Mouse (Mus musculus): ENCODE data around the gene 9530003J23Rik. TPM values are rescaled to one million over a fixed set of nuclear protein-coding genes. Genes with fewer than 3 reads are reported as not detected.
"Not testable (repeated sequence)": the region's sequence is repeated elsewhere in the genome, so short reads cannot be mapped to it uniquely, and the experiment has no call there.

Gene 9530003J23Rik
- polyA plus RNA-seq (2015; fragmentation: Nextera tagmentation; extraction: Ambion mirVana), result not detected in 2 replicates

DNA sequence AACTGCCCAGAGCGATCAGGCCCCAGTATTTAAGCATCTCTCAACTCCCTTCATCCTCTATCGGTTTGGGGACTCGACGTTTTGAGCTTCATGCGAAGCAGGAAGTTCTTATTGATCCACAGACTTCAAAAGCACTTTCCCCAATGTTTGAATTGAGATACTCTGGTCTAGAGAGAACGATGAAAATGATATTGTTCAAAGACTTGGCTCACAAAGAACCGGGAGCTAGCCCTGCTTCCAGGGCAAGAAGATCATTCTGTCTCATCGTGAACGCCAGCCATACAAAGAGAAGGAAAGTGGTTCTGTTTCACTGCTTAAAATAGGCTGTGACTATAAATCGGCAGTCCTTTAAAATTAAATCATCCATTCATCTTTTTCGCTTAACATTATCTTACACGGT is at the start of gene 9530003J23Rik:
Gene 9530003J23Rik, minus strand, starts transcription at position 101 of the 400 bp plus-strand sequence.
- Histone ChIP-seq H3K27ac (ENCODE audit: low read length) (no peak within 1 kb of the TSS), H3K4me3 (ENCODE audit: low read depth, low read length) (no peak within 1 kb of the TSS), H3K4me2 (ENCODE audit: low read depth, low read length) (no peak within 1 kb of the TSS), H3K27me3 (ENCODE audit: control insufficient read depth, insufficient read depth, low read depth, low read length) (no peaks in the 10 kb centered on the region), H3K4me1 (ENCODE audit: control insufficient read depth, low read depth, low read length) (no peaks in the 10 kb centered on the region), H3K9me3 (replicated peaks; ENCODE audit: control insufficient read depth, low read length) (no peaks in the 10 kb centered on the region), H3K9ac (ENCODE audit: low read depth, low read length) (no peak within 1 kb of the TSS), H3K36me3 (ENCODE audit: control insufficient read depth, insufficient read depth) (no peaks in the 10 kb centered on the region)
- ATAC-seq (ENCODE audit: low read depth), result no peak
- 60% methylated on average over 12 of the region's 12 CpGs for WGBS (ENCODE audit: insufficient replicate concordance)

DNA sequence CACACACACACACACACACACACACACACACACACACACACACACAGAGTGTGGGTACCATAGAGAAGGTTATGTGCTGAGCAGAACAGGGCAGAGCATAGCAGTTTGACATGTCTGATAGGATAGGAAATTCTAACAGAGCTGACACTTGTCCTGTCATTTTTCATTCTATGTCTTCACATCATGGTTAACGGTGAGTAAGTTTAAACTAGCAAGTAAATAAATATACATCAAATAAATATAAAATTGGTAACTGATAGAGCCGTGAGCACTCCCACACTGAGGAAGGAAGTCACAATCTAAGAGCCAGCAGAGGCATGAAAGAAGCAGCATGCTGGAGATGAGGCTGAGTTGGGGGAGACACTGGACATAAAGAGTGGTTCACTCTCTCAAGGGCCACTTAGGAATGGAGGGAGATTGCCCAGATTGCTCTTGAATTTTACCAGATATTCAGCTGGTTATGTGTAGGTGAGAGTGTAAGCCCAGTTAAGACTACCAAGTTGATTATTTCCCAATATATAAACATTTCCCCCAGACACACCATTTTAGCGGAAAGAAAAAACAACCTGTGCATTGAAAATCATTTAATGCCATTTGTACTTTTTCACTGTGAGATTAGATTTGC is 48.8 kb upstream of the 9530003J23Rik start:
- no peak overlapping the region for H3K27ac ChIP-seq (ENCODE audit: low read length)
- 53% methylated on average over 3 of the region's 3 CpGs for WGBS (ENCODE audit: insufficient replicate concordance)
- no peaks in the 10 kb centered on the region for H3K4me1 ChIP-seq (ENCODE audit: control insufficient read depth, low read depth, low read length)
- no peak overlapping the region for H3K9ac ChIP-seq (ENCODE audit: low read depth, low read length)
- no peaks in the 10 kb centered on the region for H3K9me3 ChIP-seq (replicated peaks; ENCODE audit: control insufficient read depth, low read length)
- no peak for ATAC-seq (ENCODE audit: low read depth)
- no peaks in the 10 kb centered on the region for H3K36me3 ChIP-seq (ENCODE audit: control insufficient read depth, insufficient read depth)
- no peaks in the 10 kb centered on the region for H3K27me3 ChIP-seq (ENCODE audit: control insufficient read depth, insufficient read depth, low read depth, low read length)
- H3K4me2 ChIP-seq (ENCODE audit: low read depth, low read length), result no peak overlapping the region
- H3K4me3 ChIP-seq (ENCODE audit: low read depth, low read length), result no peak overlapping the region

DNA sequence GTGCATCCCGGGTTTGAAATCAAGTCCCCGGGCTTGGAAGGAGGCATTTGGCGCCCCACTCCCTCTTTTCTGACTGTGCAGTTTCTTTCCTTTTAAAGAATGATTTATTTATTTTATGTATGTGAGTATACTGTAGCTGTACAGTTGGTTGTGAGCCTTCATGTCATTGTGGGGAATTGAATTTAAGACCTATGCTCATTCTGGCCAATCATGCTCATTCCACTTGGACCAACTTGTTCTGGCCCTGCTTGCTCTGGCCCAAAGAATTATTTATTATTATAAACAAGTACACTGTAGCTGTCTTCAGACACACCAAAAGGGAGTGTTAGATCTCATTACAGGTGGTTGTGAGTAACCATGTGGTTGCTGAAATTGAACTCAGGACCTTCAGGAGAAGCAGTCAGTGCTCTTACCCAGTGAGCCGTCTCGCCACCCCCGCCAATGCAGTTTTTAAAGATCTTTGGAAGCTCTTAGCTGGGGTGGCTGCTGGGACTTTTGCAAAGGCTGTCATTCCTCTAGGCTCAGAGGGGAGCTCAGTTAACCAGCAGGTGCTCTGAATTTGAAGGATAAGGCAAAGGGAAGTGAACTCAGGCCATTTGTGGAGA is 48.0 kb upstream of the 9530003J23Rik start:
- 68% methylated on average over 6 of the region's 6 CpGs for WGBS (ENCODE audit: insufficient replicate concordance)
- no peak for ATAC-seq (ENCODE audit: low read depth)
- Histone ChIP-seq H3K27ac (ENCODE audit: low read length) (no peak overlapping the region), H3K27me3 (ENCODE audit: control insufficient read depth, insufficient read depth, low read depth, low read length) (no peaks in the 10 kb centered on the region), H3K4me2 (ENCODE audit: low read depth, low read length) (no peak overlapping the region), H3K36me3 (ENCODE audit: control insufficient read depth, insufficient read depth) (no peaks in the 10 kb centered on the region), H3K4me1 (ENCODE audit: control insufficient read depth, low read depth, low read length) (no peaks in the 10 kb centered on the region), H3K9ac (ENCODE audit: low read depth, low read length) (no peak overlapping the region), H3K4me3 (ENCODE audit: low read depth, low read length) (no peak overlapping the region), H3K9me3 (replicated peaks; ENCODE audit: control insufficient read depth, low read length) (no peaks in the 10 kb centered on the region)

DNA sequence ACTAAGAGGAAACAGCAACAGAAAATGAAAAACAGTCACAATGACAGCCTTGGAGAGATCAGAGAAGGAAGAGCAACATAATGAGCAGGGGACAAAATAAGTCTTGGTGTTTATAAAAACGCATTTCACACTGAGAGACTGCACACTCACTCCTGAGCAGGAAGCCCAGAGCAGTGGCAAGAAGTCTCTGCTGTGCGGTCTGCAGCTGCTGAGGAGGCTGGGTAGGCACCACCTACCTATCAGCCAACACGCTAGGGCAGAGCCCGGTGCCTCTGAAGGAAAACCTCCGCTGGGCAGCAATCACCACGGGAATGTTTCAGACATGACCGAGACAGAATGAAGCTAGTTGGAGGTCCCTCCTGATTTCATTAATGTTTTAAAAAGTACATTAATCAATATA is 47.1 kb upstream of the 9530003J23Rik start:
- not testable (repeated sequence) for H3K4me2 ChIP-seq (ENCODE audit: low read depth, low read length); H3K4me1 ChIP-seq (ENCODE audit: control insufficient read depth, low read depth, low read length); H3K9me3 ChIP-seq (replicated peaks; ENCODE audit: control insufficient read depth, low read length); H3K4me3 ChIP-seq (ENCODE audit: low read depth, low read length); H3K9ac ChIP-seq (ENCODE audit: low read depth, low read length); H3K27ac ChIP-seq (ENCODE audit: low read length); ATAC-seq (ENCODE audit: low read depth); H3K36me3 ChIP-seq (ENCODE audit: control insufficient read depth, insufficient read depth); H3K27me3 ChIP-seq (ENCODE audit: control insufficient read depth, insufficient read depth, low read depth, low read length)
- 19% methylated on average over 3 of the region's 7 CpGs for WGBS (ENCODE audit: insufficient replicate concordance)

GRCm38 (mm10) chr10:117284578-117285520 is 46.3 kb upstream of the 9530003J23Rik start:
- no peak overlapping the region for H3K9ac ChIP-seq (ENCODE audit: low read depth, low read length)
- H3K4me1 ChIP-seq (ENCODE audit: control insufficient read depth, low read depth, low read length), result no peaks in the 10 kb centered on the region
- no peak overlapping the region for H3K4me2 ChIP-seq (ENCODE audit: low read depth, low read length)
- H3K27ac ChIP-seq (ENCODE audit: low read length), result no peak overlapping the region
- ATAC-seq (ENCODE audit: low read depth), result no peak
- no peaks in the 10 kb centered on the region for H3K27me3 ChIP-seq (ENCODE audit: control insufficient read depth, insufficient read depth, low read depth, low read length)
- no peaks in the 10 kb centered on the region for H3K36me3 ChIP-seq (ENCODE audit: control insufficient read depth, insufficient read depth)
- WGBS (ENCODE audit: insufficient replicate concordance), result 54% methylated on average over 10 of the region's 10 CpGs
- H3K4me3 ChIP-seq (ENCODE audit: low read depth, low read length), result no peak overlapping the region
- no peaks in the 10 kb centered on the region for H3K9me3 ChIP-seq (replicated peaks; ENCODE audit: control insufficient read depth, low read length)

GRCm38 (mm10) chr10:117283871-117284577 is 45.5 kb upstream of the 9530003J23Rik start:
- WGBS (ENCODE audit: insufficient replicate concordance), result 50% methylated on average over 7 of the region's 7 CpGs

GRCm38 (mm10) chr10:117283196-117283595 is 44.7 kb upstream of the 9530003J23Rik start:
- H3K4me3 ChIP-seq (ENCODE audit: low read depth, low read length); H3K9me3 ChIP-seq (replicated peaks; ENCODE audit: control insufficient read depth, low read length); H3K27ac ChIP-seq (ENCODE audit: low read length); H3K27me3 ChIP-seq (ENCODE audit: control insufficient read depth, insufficient read depth, low read depth, low read length); H3K36me3 ChIP-seq (ENCODE audit: control insufficient read depth, insufficient read depth); H3K4me2 ChIP-seq (ENCODE audit: low read depth, low read length); H3K4me1 ChIP-seq (ENCODE audit: control insufficient read depth, low read depth, low read length); ATAC-seq (ENCODE audit: low read depth); H3K9ac ChIP-seq (ENCODE audit: low read depth, low read length): not testable (repeated sequence)
- WGBS (ENCODE audit: insufficient replicate concordance), result 46% methylated on average over 4 of the region's 4 CpGs

More at GRCm38 (mm10) chr10:117283871-117284577, 45.5 kb upstream of the 9530003J23Rik start:
- Histone ChIP-seq H3K4me1 (ENCODE audit: control insufficient read depth, low read depth, low read length) (no peaks in the 10 kb centered on the region), H3K36me3 (ENCODE audit: control insufficient read depth, insufficient read depth) (no peaks in the 10 kb centered on the region), H3K9ac (ENCODE audit: low read depth, low read length) (no peak overlapping the region), H3K27me3 (ENCODE audit: control insufficient read depth, insufficient read depth, low read depth, low read length) (no peaks in the 10 kb centered on the region), H3K9me3 (replicated peaks; ENCODE audit: control insufficient read depth, low read length) (no peaks in the 10 kb centered on the region), H3K4me3 (ENCODE audit: low read depth, low read length) (no peak overlapping the region), H3K27ac (ENCODE audit: low read length) (no peak overlapping the region), H3K4me2 (ENCODE audit: low read depth, low read length) (no peak overlapping the region)
- no peak for ATAC-seq (ENCODE audit: low read depth)

- Histone ChIP-seq H3K27me3 (ENCODE audit: control insufficient read depth, insufficient read depth, low read depth, low read length) (no peaks in the 10 kb centered on the region), H3K9me3 (replicated peaks; ENCODE audit: control insufficient read depth, low read length) (no peaks in the 10 kb centered on the region), H3K4me2 (ENCODE audit: low read depth, low read length) (no peak overlapping the region), H3K4me1 (ENCODE audit: control insufficient read depth, low read depth, low read length) (no peaks in the 10 kb centered on the region), H3K27ac (ENCODE audit: low read length) (no peak overlapping the region), H3K9ac (ENCODE audit: low read depth, low read length) (no peak overlapping the region), H3K4me3 (ENCODE audit: low read depth, low read length) (no peak overlapping the region), H3K36me3 (ENCODE audit: control insufficient read depth, insufficient read depth) (no peaks in the 10 kb centered on the region)
- ATAC-seq (ENCODE audit: low read depth), result no peak
- 52% methylated on average over 2 of the region's 2 CpGs for WGBS (ENCODE audit: insufficient replicate concordance)
Observed at GRCm38 (mm10) chr10:117282551-117282950, 44.0 kb upstream of the 9530003J23Rik start.
